Mouse (Mus musculus): ENCODE measurements around the gene Zfp839. TPM values are rescaled to one million over a fixed set of nuclear protein-coding genes. Genes with fewer than 3 reads are reported as not detected.

Zfp839 gene
- total and polyA plus RNA-seq, 3 experiments, result 4.2 to 5.0 TPM; not detected in 1

GRCm38 (mm10) chr12:110840348-110841198 lies 9.5 kb upstream of the Zfp839 start, which contains the start of gene Mok (continued):
- TF ChIP-seq ZKSCAN1 (IDR thresholded peaks at IDR 0.05; ENCODE audit: low read depth, low read length) (no peak), SMC3 (IDR thresholded peaks at IDR 0.05; ENCODE audit: low read depth, low read length) (no peak), E2F4 (IDR thresholded peaks at IDR 0.05; ENCODE audit: borderline replicate concordance, low read depth, low read length) (no peak), RAD21 (IDR thresholded peaks at IDR 0.05; ENCODE audit: low read depth, low read length) (no peak), ETS1 (IDR thresholded peaks at IDR 0.05; ENCODE audit: low read depth, low read length) (no peak), MAX (IDR thresholded peaks at IDR 0.05; ENCODE audit: low read length) (no peak), USF1 (IDR thresholded peaks at IDR 0.05; ENCODE audit: low read depth, low read length) (no peak), BHLHE40 (IDR thresholded peaks at IDR 0.05; ENCODE audit: borderline replicate concordance, low read depth, low read length) (no peak), KAT2A (conservative IDR thresholded peaks at IDR 0.05; ENCODE audit: low read depth, low read length) (no peak), MEF2A (IDR thresholded peaks at IDR 0.05; ENCODE audit: extremely low read depth, insufficient replicate concordance, low read depth, low read length, poor library complexity, severe bottlenecking) (no peak), SIN3A (IDR thresholded peaks at IDR 0.05; ENCODE audit: low read length) (peak; percentile 94), MAZ (IDR thresholded peaks at IDR 0.05; ENCODE audit: low read depth, low read length) (peak; percentile 54; the same call in 1 of the 2 replicates), NRF1 (IDR thresholded peaks at IDR 0.05; ENCODE audit: insufficient read depth, low read depth, low read length, poor library complexity, severe bottlenecking) (peak; percentile 95), TCF12 (IDR thresholded peaks at IDR 0.05; ENCODE audit: low read depth, low read length) (no peak)

GRCm38 (mm10) chr12:110841731-110842493 lies 8.1 kb upstream of the Zfp839 start:
- H3K4me3 ChIP-seq (ENCODE audit: control insufficient read depth in 1 of 2, insufficient read depth in 1 of 2, low read depth in 2 of 2, low read length in 2 of 2), result peak overlapping the region in 1 of 2 experiments; percentile 11; a peak in 2 of 4 replicates
- TF ChIP-seq EP300 (IDR thresholded peaks at IDR 0.05; ENCODE audit: low read depth in 1 of 2, low read length in 2 of 2) (no peak), ZKSCAN1 (IDR thresholded peaks at IDR 0.05; ENCODE audit: low read depth, low read length) (no peak), MYC (IDR thresholded peaks at IDR 0.05; ENCODE audit: low read depth, low read length) (0 out of 2 replicates have a peak, but pooled peaks have one; percentile 66), TBP (IDR thresholded peaks at IDR 0.05; ENCODE audit: low read depth, low read length) (peak; percentile 83), ETS1 (IDR thresholded peaks at IDR 0.05; ENCODE audit: low read depth, low read length) (no peak), POLR2AphosphoS2 (IDR thresholded peaks at IDR 0.05; ENCODE audit: low read length) (no peak), POLR2AphosphoS5 (IDR thresholded peaks at IDR 0.05; ENCODE audit: borderline replicate concordance, low read depth, low read length) (no peak), RCOR1 (IDR thresholded peaks at IDR 0.05; ENCODE audit: low read depth, low read length) (no peak), UBTF (IDR thresholded peaks at IDR 0.05; ENCODE audit: borderline replicate concordance, insufficient read depth, low read depth, low read length) (no peak), POLR2A (IDR thresholded peaks at IDR 0.05; ENCODE audit: control insufficient read depth in 1 of 2, insufficient read depth in 1 of 2, low read depth in 1 of 2, low read length in 2 of 2, poor library complexity in 1 of 2) (no peak), CTCF (IDR thresholded peaks at IDR 0.05 in 2 of 3, conservative IDR thresholded peaks at IDR 0.05 in 1 of 3; ENCODE audit: control insufficient read depth in 1 of 3, insufficient read depth in 1 of 3, low read depth in 2 of 3, low read length in 3 of 3, poor library complexity in 1 of 3, severe bottlenecking in 1 of 3) (peak; percentile 6 to 31 (median 9); a peak in 2 of 6 replicates), JUND (IDR thresholded peaks at IDR 0.05; ENCODE audit: low read depth, low read length) (no peak), HCFC1 (IDR thresholded peaks at IDR 0.05; ENCODE audit: low read depth, low read length) (no peak), ZC3H11A (IDR thresholded peaks at IDR 0.05; ENCODE audit: low read depth, low read length) (no peak), GABPA (IDR thresholded peaks at IDR 0.05; ENCODE audit: low read depth, low read length) (no peak), KAT2A (conservative IDR thresholded peaks at IDR 0.05; ENCODE audit: low read depth, low read length) (no peak), E2F4 (IDR thresholded peaks at IDR 0.05; ENCODE audit: borderline replicate concordance, low read depth, low read length) (no peak), MAX (IDR thresholded peaks at IDR 0.05; ENCODE audit: low read length) (no peak), NRF1 (IDR thresholded peaks at IDR 0.05; ENCODE audit: insufficient read depth, low read depth, low read length, poor library complexity, severe bottlenecking) (no peak), MYB (IDR thresholded peaks at IDR 0.05; ENCODE audit: low read depth, low read length) (no peak), SIN3A (IDR thresholded peaks at IDR 0.05; ENCODE audit: low read length) (0 out of 2 replicates have a peak, but pooled peaks have one; percentile 8), MXI1 (IDR thresholded peaks at IDR 0.05; ENCODE audit: low read depth, low read length) (0 out of 2 replicates have a peak, but pooled peaks have one; percentile 17)

More at GRCm38 (mm10) chr12:110841731-110842493, 8.1 kb upstream of the Zfp839 start:
- Histone ChIP-seq H3K79me2 (ENCODE audit: control insufficient read depth, insufficient read depth, low read length, poor library complexity) (no peaks in the 10 kb centered on the region; the same call in 1 of the 2 replicates), H3K27me3 (ENCODE audit: control insufficient read depth in 1 of 2, insufficient read depth in 2 of 2, low read length in 2 of 2) (no peaks in the 10 kb centered on the region), H3K27ac (ENCODE audit: control insufficient read depth, low read depth, low read length) (0 out of 2 replicates have a peak overlapping the region, but pooled peaks have one; percentile 6), H3K36me3 (ENCODE audit: control insufficient read depth in 1 of 2, insufficient read depth in 2 of 2, low read length in 2 of 2) (peaks cover 0 to 6% of the 10 kb centered on the region in 2 experiments; a peak in 1 of 4 replicates), H3K9ac (ENCODE audit: control insufficient read depth, low read depth, low read length, poor library complexity, severe bottlenecking) (peak overlapping the region; percentile 16; the same call in 1 of the 2 replicates), H3K9me3 (replicated peaks; ENCODE audit: insufficient read depth, low read length) (no peaks in the 10 kb centered on the region), H3K4me1 (ENCODE audit: control insufficient read depth in 1 of 2, insufficient read depth in 2 of 2, low read length in 2 of 2) (peaks cover 0 to 12% of the 10 kb centered on the region in 2 experiments; a peak in 2 of 4 replicates)
- peak; percentile 63 for DNase-seq (ENCODE audit: low read depth, low spot score)
